Mouse (Mus musculus) ZHBTc4 (cell line): ENCODE measurements around the gene Akr1d1.
A peak's percentile ranks its signal among the peaks of the same experiment; 100 is the strongest.

Experiments
- DNase-seq: peaks from one replicate; pipeline ENCODE4 v3.0.0-alpha.2; 2011; ENCODE audit warnings: low read depth, low spot score

Gene Akr1d1

GRCm38 (mm10) chr6:37529940-37530339, at the start of gene Akr1d1:
Gene Akr1d1 (plus strand): TSS chr6:37530173.
- no peak for DNase-seq

GRCm38 (mm10) chr6:37481147-37481546, 48.8 kb upstream of the Akr1d1 start:
- no peak for DNase-seq

- DNase-seq, result no peak
These were observed 46.7 kb upstream of the Akr1d1 start for GRCm38 (mm10) chr6:37483262-37483661.

- no peak for DNase-seq
These were observed 45.3 kb upstream of the Akr1d1 start for GRCm38 (mm10) chr6:37484588-37485070.

GRCm38 (mm10) chr6:37486502-37486901, 43.5 kb upstream of the Akr1d1 start:
- no peak for DNase-seq

- DNase-seq, result no peak
These were observed 37.7 kb upstream of the Akr1d1 start for GRCm38 (mm10) chr6:37492241-37492640.

- no peak for DNase-seq
These were observed 35.0 kb upstream of the Akr1d1 start for GRCm38 (mm10) chr6:37494957-37495356.

GRCm38 (mm10) chr6:37496866-37497265, 33.1 kb upstream of the Akr1d1 start:
- no peak for DNase-seq

- DNase-seq, result no peak
These were observed 24.4 kb upstream of the Akr1d1 start for GRCm38 (mm10) chr6:37505588-37505987.

- DNase-seq, result no peak
These were observed 23.0 kb upstream of the Akr1d1 start for GRCm38 (mm10) chr6:37506909-37507515.

- DNase-seq, result no peak
These were observed 19.2 kb upstream of the Akr1d1 start for GRCm38 (mm10) chr6:37510786-37511185.

GRCm38 (mm10) chr6:37520631-37521375, 9.2 kb upstream of the Akr1d1 start:
- DNase-seq, result no peak

- no peak for DNase-seq
These were observed 2.1 kb downstream of the Akr1d1 start for GRCm38 (mm10) chr6:37532036-37532435.

- no peak for DNase-seq
These were observed 6.9 kb downstream of the Akr1d1 start for GRCm38 (mm10) chr6:37536831-37537230.

GRCm38 (mm10) chr6:37537801-37538200, 7.8 kb downstream of the Akr1d1 start:
- DNase-seq, result no peak

- no peak for DNase-seq
These were observed 8.8 kb downstream of the Akr1d1 start for GRCm38 (mm10) chr6:37538792-37539191.

GRCm38 (mm10) chr6:37539403-37539802, 9.4 kb downstream of the Akr1d1 start:
- no peak for DNase-seq

GRCm38 (mm10) chr6:37540113-37540512, 10.1 kb downstream of the Akr1d1 start:
- no peak for DNase-seq

- DNase-seq, result no peak
These were observed 11.2 kb downstream of the Akr1d1 start for GRCm38 (mm10) chr6:37541171-37541570.

GRCm38 (mm10) chr6:37542145-37542544, 12.2 kb downstream of the Akr1d1 start:
- DNase-seq, result no peak

GRCm38 (mm10) chr6:37552760-37553159, 22.8 kb downstream of the Akr1d1 start:
- DNase-seq, result peak; percentile 69

GRCm38 (mm10) chr6:37553926-37554325, 24.0 kb downstream of the Akr1d1 start:
- DNase-seq, result no peak

GRCm38 (mm10) chr6:37554327-37554726, 24.4 kb downstream of the Akr1d1 start:
- DNase-seq, result no peak
